Mouse (Mus musculus) skeletal muscle tissue, adult 2 months (tissue): ENCODE measurements around the gene Etfbkmt.
"Not testable (repeated sequence)": the region's sequence is repeated elsewhere in the genome, so short reads cannot be mapped to it uniquely, and the experiment has no call there.

Experiments used
- DNase-seq: peaks from one replicate; pipeline ENCODE4 v3.0.0-alpha.2; 2012; ENCODE audit warnings: low read depth, low spot score

Gene Etfbkmt

GRCm38 (mm10) chr6:149134391-149135150 is 5.1 kb upstream of the Etfbkmt start:
- no peak for DNase-seq

DNA sequence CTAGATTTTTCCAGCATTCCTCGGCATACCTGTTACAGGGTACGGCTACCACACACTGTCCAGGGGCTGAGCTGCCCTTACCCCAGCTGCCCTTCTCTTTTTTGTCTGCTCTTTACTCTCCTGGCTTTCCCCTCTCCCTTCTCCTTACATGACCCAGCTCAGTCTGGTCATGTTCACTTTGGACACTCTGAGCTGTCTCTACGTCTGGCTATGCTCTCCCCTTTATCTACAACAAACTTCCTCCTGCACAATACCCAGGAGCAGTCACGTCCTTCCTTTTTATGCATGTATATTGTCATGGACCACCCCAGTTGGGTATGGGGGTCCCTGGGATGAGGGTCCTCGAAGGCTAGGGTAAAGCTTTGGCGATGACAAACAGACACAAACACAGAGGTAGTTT is 4.0 kb upstream of the Etfbkmt start:
- DNase-seq = no peak

GRCm38 (mm10) chr6:149137936-149138335 is 1.7 kb upstream of the Etfbkmt start:
- no peak for DNase-seq

DNA sequence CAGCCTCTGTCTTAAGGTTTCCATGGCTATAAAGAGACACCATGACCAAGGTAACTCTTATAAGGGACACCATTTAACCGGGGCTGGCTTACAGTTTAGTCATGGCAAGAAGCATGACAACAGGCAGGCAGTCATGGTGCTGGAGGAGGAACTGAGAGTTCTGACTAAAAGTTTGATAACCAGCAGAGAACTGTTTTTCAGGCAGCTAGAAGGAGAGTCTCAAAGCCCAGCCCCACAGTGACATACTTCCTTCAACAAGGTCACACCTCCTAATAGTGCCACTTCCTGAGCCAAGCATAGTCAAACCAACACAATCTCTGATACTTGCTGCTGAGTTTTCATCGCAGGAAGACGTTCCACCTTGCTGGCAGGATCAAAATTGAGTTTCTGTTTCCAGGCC is 638 bp upstream of the Etfbkmt start:
- no peak for DNase-seq

GRCm38 (mm10) chr6:149141393-149142173 is 1.9 kb downstream of the Etfbkmt start:
- DNase-seq = peak; percentile 64

DNA sequence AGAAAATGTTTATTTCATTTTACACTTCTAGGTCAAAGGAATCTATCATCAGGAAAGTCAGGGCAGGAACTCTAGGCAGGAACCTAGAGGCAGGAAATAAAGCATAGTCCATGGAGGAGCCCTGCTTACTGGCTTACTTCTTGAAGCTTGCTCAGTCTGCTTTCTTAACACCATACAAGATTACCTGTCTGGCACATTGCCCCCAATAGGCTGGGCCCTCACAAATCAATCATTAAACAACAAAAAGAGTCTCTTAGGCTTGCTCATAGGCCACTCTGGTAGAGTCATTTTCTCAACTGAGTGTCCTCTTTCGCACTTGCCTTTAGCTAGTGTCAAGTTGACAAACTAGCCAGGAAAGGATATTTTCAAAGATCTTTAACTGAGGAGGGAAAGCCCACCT is 5.5 kb downstream of the Etfbkmt start:
- no peak for DNase-seq

- no peak for DNase-seq
Measured at GRCm38 (mm10) chr6:149148436-149149229, 9.0 kb downstream of the Etfbkmt start.

DNA sequence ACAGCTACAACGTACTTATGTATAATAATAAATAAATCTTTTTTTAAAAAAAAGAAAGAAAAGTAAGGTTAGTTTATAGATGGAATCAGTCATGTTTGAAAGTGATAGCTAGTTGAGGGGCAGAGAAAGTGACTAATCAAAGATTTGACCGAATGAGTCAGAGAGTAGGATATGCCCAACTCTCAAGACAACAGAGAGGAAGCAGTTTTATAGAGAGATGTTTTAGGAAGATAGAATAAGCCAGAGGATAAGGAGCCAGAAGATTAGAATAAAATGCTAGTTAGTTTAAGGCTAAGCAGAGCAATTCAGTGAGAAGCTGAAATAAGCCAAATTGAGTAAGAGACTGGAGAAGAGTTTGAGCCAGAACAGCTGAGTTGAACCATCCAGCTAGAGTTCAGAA is 12.5 kb downstream of the Etfbkmt start:
- no peak for DNase-seq

GRCm38 (mm10) chr6:149153473-149154115 is 13.9 kb downstream of the Etfbkmt start:
- no peak for DNase-seq

- no peak for DNase-seq
Measured at GRCm38 (mm10) chr6:149154116-149155030, 14.7 kb downstream of the Etfbkmt start.

- no peak for DNase-seq
Measured at GRCm38 (mm10) chr6:149155031-149155841, 15.6 kb downstream of the Etfbkmt start.

GRCm38 (mm10) chr6:149167038-149167437 is 27.4 kb downstream of the Etfbkmt start:
- not testable (repeated sequence) for DNase-seq

DNA sequence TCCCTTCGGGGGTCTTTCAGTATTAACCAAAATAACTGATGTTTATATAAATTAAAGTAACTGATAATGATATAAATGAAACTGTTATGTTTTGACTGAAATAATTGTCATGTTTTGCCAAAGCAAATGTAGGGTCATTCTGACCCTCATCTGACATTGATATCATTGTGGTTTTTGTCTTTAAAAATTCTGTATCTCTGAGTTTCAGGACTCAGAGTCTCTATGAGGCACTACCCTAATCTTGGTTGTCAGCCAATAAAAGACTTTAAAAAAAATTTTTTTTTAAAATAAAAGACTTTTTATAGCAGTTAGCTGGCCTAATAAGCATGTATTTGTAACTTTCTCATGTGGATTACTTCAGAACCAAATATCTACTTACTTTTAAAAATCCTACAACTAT is 28.0 kb downstream of the Etfbkmt start:
- no peak for DNase-seq

DNA sequence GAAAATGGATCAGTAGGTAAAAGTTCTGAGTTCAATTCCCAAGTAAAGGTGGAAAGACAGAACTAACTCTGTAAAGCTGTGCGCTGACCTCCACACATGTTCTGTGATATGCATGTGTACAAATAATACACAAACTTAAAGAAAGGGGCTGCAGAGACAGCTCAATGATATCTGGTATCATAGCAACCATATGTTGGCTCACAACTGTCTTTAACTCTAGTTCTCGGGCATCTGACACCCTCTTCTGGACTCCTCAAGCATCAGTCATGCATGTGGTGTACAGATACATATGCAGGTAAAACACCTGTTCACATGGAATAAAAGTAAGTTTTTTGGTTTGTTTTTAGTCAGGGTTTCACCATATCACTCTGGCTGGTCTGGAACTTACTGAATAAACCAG is 28.8 kb downstream of the Etfbkmt start:
- DNase-seq = no peak

DNA sequence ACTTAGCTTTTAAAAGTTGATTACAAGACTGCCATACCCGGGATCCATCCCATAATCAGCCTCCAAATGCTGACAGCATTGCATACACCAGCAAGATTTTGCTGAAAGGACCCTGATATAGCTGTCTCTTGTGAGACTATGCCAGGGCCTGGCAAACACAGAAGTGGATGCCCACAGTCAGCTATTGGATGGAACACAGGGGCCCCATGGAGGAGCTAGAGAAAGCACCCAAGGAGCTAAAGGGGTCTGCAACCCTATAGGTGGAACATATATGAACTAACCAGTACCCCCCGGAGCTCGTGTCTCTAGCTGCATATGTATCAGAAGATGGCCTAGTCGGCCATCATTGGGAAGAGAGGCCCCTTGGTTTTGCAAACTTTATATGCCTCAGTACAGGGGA is 30.3 kb downstream of the Etfbkmt start:
- DNase-seq = not testable (repeated sequence)

DNA sequence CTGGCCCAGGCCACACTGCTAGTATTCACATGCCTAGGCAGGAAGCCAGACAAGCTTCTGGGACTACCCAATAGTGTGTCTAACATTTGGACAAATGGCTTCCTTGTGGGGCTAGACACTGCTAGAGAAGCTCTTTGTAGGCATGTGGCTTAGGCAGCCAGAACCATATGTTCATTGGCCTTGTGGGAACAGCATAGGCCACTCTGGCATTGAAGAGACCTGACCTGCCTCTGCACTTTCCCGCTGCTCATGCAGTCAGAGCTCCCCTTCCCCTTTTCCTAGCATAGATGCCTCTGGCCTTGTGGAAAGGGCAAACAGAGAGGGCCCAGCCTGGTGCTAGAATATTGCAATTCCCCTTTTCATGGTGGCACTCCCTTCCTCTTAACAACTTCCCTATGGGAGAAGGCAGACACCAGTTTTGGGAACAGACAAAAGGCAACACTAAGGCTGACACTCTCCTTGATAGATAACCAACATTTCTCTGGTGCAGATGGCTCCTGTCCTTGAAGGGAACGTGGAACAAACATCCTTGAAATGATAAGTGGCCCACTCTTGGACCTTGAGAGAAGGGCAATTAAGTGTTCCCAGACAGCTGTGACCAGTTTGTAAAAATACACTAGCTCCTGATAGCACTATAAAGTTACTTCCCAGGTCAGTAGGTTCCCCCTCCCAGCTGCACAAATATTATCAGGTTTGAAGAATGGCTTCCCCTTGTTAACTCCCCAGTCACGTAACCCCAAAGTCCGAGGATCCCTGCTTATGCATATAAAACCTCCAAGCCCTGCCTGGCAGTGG is 34.4 kb downstream of the Etfbkmt start:
- no peak for DNase-seq

DNA sequence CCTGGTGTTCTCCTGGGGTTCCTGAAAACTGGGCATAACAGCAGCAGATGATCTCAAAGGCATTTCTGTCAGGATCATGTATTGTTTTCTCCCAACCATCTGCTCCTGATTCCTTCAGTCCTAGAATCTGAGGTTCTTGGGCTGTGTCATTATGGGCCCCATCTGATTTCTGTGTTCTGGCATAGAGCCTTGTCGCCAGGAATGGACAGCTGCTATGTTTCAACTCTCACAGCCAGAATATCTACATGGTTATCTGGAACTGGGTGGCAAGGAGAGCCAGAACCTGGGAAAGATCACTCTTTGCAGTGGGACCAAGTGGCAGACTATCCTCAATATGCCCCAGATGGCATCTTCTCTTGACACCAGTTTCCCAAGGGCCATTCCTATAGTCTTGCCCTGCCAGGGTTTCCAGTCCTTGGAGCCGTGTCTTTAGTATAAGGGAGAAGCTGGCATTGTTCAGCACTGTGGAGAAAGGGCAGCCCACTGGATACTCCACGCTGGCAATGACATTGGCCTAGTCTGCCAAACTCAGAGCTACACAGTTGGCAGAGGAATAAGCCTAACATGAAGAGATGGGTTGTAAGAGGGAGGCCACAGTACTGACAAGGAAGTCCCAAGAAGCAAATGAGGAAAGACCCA is 35.4 kb downstream of the Etfbkmt start:
- DNase-seq = peak; percentile 3

GRCm38 (mm10) chr6:149179064-149179463 is 39.4 kb downstream of the Etfbkmt start:
- DNase-seq = no peak
